39 mouse cellular contexts compared by ENCODE assay signal in genomic region chr1:170871402-170871801, GRCm38 (mm10). TPM values are rescaled to one million over a fixed set of nuclear protein-coding genes. Genes with fewer than 3 reads are reported as not detected.
"Had no signal": no experiment of that assay in that cellular context is flagged by ENCODE, and none has a peak within 500 bp of the region (broad histone marks: within the 10 kb centered on the region; RNA-seq: fewer than 3 reads in every experiment).

No protein-coding gene starts in this region.

- H3K9ac ChIP-seq: heart, embryonic 13.5 days; heart, embryonic 15.5 days; hindbrain, embryonic 13.5 days; hindbrain, embryonic 15.5 days; kidney, embryonic 15.5 days; limb, embryonic 12.5 days; liver, embryonic 13.5 days; liver, embryonic 15.5 days; liver, postnatal 0 days had no signal

- H3K4me3 ChIP-seq: heart, adult 2 months; heart, embryonic 13.5 days; heart, embryonic 15.5 days; hindbrain, embryonic 13.5 days; hindbrain, embryonic 15.5 days; kidney, embryonic 15.5 days; limb, embryonic 10.5 days; limb, embryonic 12.5 days; liver, embryonic 13.5 days; liver, embryonic 15.5 days had no signal

- H3K27ac ChIP-seq: heart, adult 2 months; heart, embryonic 13.5 days; heart, embryonic 15.5 days; hindbrain, embryonic 13.5 days; hindbrain, embryonic 15.5 days; hindbrain, postnatal 0 days; kidney, embryonic 15.5 days; kidney, postnatal 0 days; limb, embryonic 10.5 days; limb, embryonic 12.5 days; liver, embryonic 13.5 days; liver, embryonic 15.5 days had no signal

- DNase-seq: gastrocnemius, postnatal 14 days; gastrocnemius, postnatal 36 days; heart, adult 2 months; heart, postnatal 14 days; heart, postnatal 36 days; kidney, adult 11 months; kidney, adult 2 months; kidney, adult 9 months; kidney, postnatal 14 days; kidney, postnatal 36 days; layer of hippocampus, adult 9-11 months; layer of hippocampus, postnatal 36 days; liver; liver, embryonic 13.5 days; liver, postnatal 0 days; lung, adult 2 months had no signal

- H3K27me3 ChIP-seq: heart, embryonic 13.5 days; heart, embryonic 15.5 days; hindbrain, embryonic 13.5 days; hindbrain, embryonic 15.5 days; kidney, embryonic 15.5 days; limb, embryonic 12.5 days; liver, embryonic 13.5 days; liver, embryonic 15.5 days had no signal

- H3K9me3 ChIP-seq: heart, embryonic 13.5 days; heart, embryonic 15.5 days; hindbrain, embryonic 13.5 days; hindbrain, embryonic 15.5 days; kidney, embryonic 15.5 days; limb, embryonic 10.5 days; limb, embryonic 12.5 days; liver, embryonic 13.5 days; liver, embryonic 15.5 days had no signal

RNA-seq across cellular contexts. Expression of gene Gm26620, which starts 13.5 kb away (rescaled TPM):
- total RNA-seq: hematopoietic stem cell, adult 5-6 weeks had no signal
- polyA plus RNA-seq: hindbrain, embryonic 11.5 days; liver, embryonic 11.5 days had no signal

RNA-seq across cellular contexts. Expression of gene Fcrlb, which starts 41.3 kb away (rescaled TPM):
- total RNA-seq: gastrocnemius, adult 8-10 months; gastrocnemius, postnatal 14 days; gastrocnemius, postnatal 36 days; heart, adult 2 months; heart, postnatal 14 days; heart, postnatal 36 days; hematopoietic stem cell, adult 5-6 weeks had no signal
- polyA plus RNA-seq: heart, adult 2 months; heart, embryonic 13.5 days; heart, embryonic 15.5 days; heart, postnatal 0 days; hindbrain, embryonic 11.5 days; intestine, embryonic 14.5 days; kidney, embryonic 15.5 days; limb, embryonic 10.5 days; limb, embryonic 12.5 days; liver, embryonic 11.5 days; liver, embryonic 13.5 days had no signal

RNA-seq across cellular contexts. Expression of gene Fcrla, which starts 56.0 kb away (rescaled TPM):
- total RNA-seq: gastrocnemius, adult 8-10 months; hindbrain, postnatal 0 days; layer of hippocampus, adult 18-20 months; layer of hippocampus, adult 8-10 months; layer of hippocampus, postnatal 36 days; left cerebral cortex, adult 18-20 months; left cerebral cortex, adult 8-10 months; left cerebral cortex, postnatal 14 days; left cerebral cortex, postnatal 36 days had no signal
- polyA plus RNA-seq: hindbrain, embryonic 11.5 days; hindbrain, embryonic 13.5 days; hindbrain, embryonic 15.5 days; hindbrain, postnatal 0 days; intestine, embryonic 14.5 days; intestine, embryonic 16.5 days; kidney, embryonic 15.5 days; kidney, postnatal 0 days; limb, embryonic 10.5 days; limb, embryonic 12.5 days had no signal
